Mouse (Mus musculus): ENCODE data around the gene Sco1.
"Not testable (repeated sequence)": the region's sequence is repeated elsewhere in the genome, so short reads cannot be mapped to it uniquely, and the experiment has no call there.

Gene Sco1

GRCm38 (mm10) chr11:67052321-67052952, at the start of gene Sco1, which contains the start of gene Adprm:
Sco1 (plus strand) TSS chr11:67052670.
Adprm (minus strand) TSS chr11:67052594.
- DNase-seq (ENCODE audit: low spot score), result peak; percentile 81

DNA sequence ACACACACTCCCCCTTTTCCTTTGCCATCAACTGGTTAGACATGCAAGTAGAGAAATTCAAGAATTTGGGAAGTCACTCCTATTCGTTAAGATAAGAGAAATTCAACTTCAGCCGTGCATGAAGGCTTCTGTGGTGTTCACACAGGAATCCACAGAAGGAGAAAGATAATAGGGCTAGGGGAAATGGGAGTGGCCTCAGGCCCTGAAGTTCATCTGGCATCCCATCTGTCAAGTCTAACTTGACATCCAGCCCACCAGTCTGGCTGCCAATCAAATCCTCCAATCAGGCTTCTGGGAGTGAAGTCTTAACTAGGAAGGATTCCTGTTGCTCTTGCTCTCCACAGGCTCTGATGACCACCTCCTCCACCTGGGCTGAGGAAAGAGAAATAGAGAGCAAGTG, 49.6 kb upstream of the Sco1 start:
- DNase-seq (ENCODE audit: low spot score), result no peak

GRCm38 (mm10) chr11:67007961-67008360, 44.5 kb upstream of the Sco1 start:
- DNase-seq (ENCODE audit: low spot score), result no peak

- DNase-seq (ENCODE audit: low spot score), result no peak
Observed at GRCm38 (mm10) chr11:67008528-67008927, 43.9 kb upstream of the Sco1 start.

GRCm38 (mm10) chr11:67010430-67010829, 42.0 kb upstream of the Sco1 start:
- no peak for DNase-seq (ENCODE audit: low spot score)

DNA sequence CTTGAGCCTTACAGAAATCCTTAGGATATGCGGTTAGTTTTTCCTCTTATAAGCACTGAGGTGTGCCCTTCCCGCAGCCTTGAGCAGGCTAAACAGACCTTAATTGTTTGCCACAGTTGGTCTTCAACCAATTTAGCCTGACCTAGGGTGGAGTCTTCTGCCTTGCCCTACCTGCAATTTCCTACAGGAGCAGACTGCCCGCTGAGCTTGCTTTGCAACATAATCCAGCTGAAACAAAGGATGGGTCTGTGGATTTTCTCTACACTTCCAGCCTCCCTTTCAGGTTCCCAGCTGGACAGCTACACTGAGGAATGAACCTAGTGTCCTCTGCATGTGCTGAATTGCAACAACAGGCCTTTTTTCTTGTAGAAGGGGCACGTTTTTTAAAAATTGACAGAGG, 40.8 kb upstream of the Sco1 start:
- no peak for DNase-seq (ENCODE audit: low spot score)

DNA sequence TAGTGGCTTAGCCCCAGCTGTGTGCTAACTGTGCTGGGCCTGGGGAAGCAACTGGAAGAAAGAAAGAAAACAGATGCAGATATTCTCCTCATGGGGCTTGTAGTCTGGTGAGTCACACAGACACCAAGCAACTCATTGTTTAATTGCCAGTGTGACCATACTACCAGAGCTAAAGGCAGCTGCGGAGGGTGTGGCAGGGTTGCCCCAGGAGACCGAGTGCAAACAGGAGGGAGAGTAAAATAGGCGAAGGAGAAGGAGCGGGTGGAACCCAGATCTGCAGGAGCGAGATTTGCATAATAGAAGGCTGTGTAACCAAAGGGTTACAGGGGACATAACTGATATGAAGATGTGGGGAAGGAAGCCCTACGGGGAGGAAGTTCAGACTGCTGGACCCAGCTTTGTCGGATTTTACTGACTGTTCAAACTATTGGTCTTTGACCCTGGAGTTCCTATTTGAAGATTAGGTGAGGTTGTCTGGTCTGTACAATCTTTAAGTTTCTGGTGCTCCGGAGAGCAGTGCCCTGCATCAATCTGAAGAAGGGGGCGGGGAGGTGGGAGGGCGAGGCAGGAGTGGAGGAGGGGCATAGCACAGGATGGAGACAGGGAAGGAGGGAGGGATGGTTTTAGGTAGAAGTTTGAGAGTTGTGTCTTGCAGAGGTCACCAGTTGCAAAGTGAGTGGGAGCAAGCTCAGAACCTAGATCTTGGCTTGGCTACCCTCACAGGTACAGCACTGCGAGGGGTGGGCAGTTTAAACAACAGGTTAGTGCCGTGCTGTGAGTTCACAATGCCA, 34.5 kb upstream of the Sco1 start:
- no peak for DNase-seq (ENCODE audit: low spot score)

DNA sequence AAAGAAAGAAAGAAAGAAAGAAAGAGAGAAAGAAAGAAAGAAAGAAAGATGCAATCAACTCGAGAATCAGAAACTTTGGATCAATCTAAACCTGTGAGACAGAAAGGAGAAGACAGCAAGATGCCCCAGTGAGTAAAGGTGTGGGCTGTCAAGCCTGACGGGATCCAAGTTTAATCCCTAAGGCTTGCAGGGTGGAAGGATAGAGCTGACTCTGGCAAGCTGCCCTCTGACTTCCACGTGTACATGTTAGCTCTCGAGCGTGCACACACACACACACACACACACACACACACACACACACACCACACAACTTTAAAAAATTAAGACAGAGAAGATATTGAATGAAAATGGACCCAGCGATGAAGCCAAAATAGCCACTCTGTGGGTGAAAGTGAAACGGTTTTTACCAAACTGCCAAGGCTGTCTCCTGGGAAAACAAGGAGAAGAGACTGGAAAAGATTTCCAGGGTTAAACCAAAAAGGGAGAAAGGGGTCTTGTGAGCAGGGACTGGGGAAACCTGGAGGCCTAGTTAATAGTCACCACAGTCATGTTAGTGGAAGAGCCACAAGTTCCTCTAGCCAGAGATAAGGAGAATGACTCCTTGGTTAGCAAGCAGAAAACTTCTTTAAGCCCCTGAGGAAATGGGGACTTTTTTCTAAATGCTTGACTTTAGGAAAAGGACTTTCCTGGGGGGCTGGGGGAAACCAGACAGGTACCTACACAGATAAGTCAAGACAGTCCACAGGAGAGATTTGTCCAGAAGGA, 32.6 kb upstream of the Sco1 start:
- no peak for DNase-seq (ENCODE audit: low spot score)

DNA sequence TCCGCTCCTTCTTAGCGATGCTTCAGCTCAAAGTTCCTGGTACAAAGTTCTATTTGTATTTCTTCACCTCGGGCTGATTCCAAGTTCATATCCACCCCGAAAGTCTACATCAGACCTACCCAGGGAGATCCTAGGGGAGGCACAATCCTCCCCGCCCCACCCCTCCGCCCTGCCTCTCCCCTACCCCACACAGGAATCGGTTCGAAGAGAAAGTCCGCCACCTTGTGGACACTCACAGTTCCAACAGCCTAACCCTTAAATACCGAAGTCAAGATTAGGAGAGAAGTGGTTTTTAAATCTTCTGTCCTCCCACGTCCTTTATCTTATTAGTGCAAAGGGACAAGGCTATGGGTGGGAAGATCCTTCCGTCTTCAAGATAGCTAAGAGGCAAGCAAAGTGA, 31.5 kb upstream of the Sco1 start:
- DNase-seq (ENCODE audit: low spot score), result no peak

GRCm38 (mm10) chr11:67022354-67023115, 29.9 kb upstream of the Sco1 start:
- DNase-seq (ENCODE audit: low spot score), result no peak

GRCm38 (mm10) chr11:67023191-67023590, 29.3 kb upstream of the Sco1 start:
- not testable (repeated sequence) for DNase-seq (ENCODE audit: low spot score)

DNA sequence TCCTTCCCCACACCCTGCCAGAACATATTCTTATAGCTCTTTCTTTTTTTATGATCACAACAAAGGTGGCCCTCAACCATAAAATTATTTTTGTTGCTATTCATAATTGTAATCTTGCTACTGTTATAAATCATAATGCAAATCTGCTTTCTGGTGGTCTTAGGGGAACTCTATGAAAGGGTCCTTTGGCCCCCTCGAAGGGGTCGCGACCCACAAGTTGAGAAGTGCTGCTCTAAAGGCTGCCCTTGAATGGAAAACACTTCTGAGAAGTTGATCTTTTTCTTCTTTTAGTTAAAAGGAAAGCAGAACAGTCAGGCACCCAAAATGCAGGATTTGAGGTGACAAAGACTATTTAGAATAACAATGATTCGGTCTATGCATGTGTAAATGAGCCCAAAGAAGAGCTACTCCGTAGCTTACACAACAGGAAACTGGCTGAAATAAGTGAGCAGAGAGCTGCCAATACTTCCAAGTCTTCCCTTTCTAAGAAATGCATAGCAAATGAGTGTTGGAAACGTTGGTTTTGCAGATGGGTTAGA, 28.6 kb upstream of the Sco1 start:
- no peak for DNase-seq (ENCODE audit: low spot score)

DNA sequence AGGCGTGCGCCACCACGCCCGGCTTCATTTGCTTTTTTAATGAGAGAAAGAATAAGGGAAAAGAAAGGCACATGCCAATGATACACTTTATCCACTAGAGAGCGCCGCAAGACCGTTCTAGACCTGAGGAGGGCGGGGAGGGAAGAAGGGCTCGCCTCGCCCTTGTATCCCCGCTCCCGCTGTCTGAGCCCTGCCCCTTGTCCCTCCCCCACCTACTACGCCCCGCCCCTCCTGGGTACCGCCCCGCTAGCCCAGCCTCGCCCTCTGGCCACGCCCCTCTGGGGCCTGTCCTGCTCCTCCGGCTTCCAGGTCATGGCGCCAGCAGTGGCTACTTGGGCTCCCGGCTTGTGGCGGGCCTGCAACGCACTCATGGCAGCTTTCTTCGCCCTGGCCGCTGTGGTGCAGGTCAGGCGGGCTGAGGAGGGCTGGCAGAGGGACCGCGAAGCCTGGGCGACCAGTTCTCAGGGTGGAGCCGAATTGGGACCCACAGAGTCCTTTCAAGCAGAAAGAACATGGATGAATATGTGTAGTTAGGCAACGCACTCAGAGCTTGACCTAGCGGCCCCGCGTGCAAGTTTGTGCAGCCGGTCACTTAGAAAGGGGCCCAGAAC, 27.5 kb upstream of the Sco1 start, which contains the start of gene Tmem220:
Tmem220 (plus strand) TSS at position 288 of the 611 bp plus-strand sequence.
- peak; percentile 74 for DNase-seq (ENCODE audit: low spot score)

- no peak for DNase-seq (ENCODE audit: low spot score)
Observed at GRCm38 (mm10) chr11:67030904-67031602, 21.4 kb upstream of the Sco1 start.

- DNase-seq (ENCODE audit: low spot score), result no peak
Observed at GRCm38 (mm10) chr11:67031603-67031915, 20.9 kb upstream of the Sco1 start.

GRCm38 (mm10) chr11:67034775-67035485, 17.5 kb upstream of the Sco1 start:
- DNase-seq (ENCODE audit: low spot score), result no peak

DNA sequence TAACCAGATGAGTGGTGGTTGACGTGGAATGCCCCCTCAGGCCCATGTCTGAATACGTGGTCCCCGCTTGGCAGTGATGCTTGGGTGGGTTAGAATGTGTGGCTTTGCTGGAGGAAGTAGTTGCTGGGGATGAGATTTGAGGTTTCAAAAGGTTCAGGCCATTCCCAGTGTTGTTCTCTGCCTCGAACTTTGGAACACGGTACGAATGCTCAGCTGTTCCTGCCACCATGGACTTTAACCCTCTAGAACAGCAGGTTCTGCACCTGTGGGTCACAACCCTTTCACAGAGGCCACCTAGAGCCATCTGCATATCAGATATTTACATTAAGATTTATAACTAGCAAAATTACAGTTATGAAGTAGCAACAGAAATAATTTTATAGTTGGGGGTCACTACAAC, 16.2 kb upstream of the Sco1 start:
- no peak for DNase-seq (ENCODE audit: low spot score)

DNA sequence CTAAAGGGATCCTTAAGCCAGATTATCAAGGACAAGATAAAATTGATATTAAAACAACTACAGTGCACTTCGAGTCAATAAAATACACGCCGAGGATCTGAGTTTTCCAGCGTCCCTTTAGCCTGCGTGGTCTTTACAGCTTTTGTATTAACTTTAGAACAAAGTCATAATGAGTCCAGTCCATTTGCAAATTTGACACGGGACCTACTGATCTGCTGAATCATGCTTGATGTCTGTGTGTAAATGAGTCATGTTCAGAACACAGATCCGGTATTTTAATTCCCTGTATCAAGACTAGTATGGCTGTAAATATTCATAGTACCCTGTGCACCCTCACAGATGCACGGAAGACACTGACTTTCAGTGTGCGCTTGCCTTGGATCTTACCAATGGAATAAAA, 15.6 kb upstream of the Sco1 start:
- DNase-seq (ENCODE audit: low spot score), result no peak

DNA sequence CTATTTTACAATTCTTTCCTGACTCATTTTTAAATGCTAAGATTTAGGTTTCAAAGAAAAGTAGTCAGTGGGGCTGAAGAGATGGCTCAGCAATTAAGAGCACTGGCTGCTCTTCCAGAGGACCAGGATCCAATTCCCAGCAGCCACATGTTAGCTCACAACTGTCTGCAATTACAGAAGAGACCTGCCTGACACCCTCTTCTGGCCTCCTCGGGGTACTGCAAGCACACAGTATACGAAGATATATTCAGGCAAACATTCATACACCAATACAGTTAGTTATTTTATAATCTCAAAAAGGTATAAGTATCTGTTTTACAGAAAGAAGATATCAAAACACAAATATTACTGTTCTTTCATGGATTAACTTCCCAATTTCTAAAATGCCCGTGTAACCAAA, 12.7 kb upstream of the Sco1 start:
- DNase-seq (ENCODE audit: low spot score), result no peak

- DNase-seq (ENCODE audit: low spot score), result no peak
Observed at GRCm38 (mm10) chr11:67040483-67040882, 12.0 kb upstream of the Sco1 start.

Measured in left cerebral cortex, adult 11 months (tissue).